Mouse (Mus musculus) CH12.LX (cell line): Measurements from ENCODE around the gene Hils1. TPM values are rescaled to one million over a fixed set of nuclear protein-coding genes. Genes with fewer than 3 reads are reported as not detected.

Source experiments
- DNase-seq: peaks from one replicate; pipeline ENCODE4 v3.0.0-alpha.2; 2013; ENCODE audit errors: extremely low read depth
- H3K27ac ChIP-seq: 2 replicates; pipeline ENCODE4 v1.5.1; 2012; ENCODE audit warnings: low read depth, mild to moderate bottlenecking, control low read depth, moderate library complexity; ENCODE audit not compliant: insufficient read depth
- H3K27me3 ChIP-seq: replicated peaks from 2 replicates; pipeline ENCODE3; 2012; ENCODE audit warnings: inconsistent platforms
- H3K36me3 ChIP-seq, 2 experiments: replicated peaks in 1 of 2; 2 replicates each; pipeline versions ENCODE3 to v1.6.1; 2012; ENCODE audit warnings: inconsistent platforms in 1 of 2, low read length in 1 of 2, mild to moderate bottlenecking in 1 of 2, mixed read lengths in 1 of 2, moderate library complexity in 1 of 2; ENCODE audit not compliant: control insufficient read depth in 1 of 2, insufficient read depth in 1 of 2
- H3K4me1 ChIP-seq, 2 experiments: 2 replicates each; pipeline ENCODE4 v1.6.1; 2012; ENCODE audit warnings: inconsistent platforms in 1 of 2, moderate library complexity in 1 of 2; ENCODE audit not compliant: insufficient read depth in 2 of 2, control insufficient read depth in 1 of 2
- H3K4me2 ChIP-seq: 2 replicates; pipeline ENCODE4 v1.6.1; 2012; ENCODE audit warnings: low read depth, mild to moderate bottlenecking, control low read depth; ENCODE audit not compliant: poor library complexity, insufficient read depth, severe bottlenecking
- H3K4me3 ChIP-seq, 3 experiments: fragments of 150-350 bp in 1 of 3; sonication (generic) in 1 of 3; replicated peaks in 1 of 3; 2 replicates each; pipeline versions ENCODE3 to v1.5.1; 2011 to 2012; ENCODE audit warnings: low read depth in 2 of 3, low read length in 2 of 3, mild to moderate bottlenecking in 2 of 3, moderate library complexity in 2 of 3, control low read depth in 1 of 3, improper control_type of control experiment in 1 of 3, inconsistent platforms in 1 of 3, mixed read lengths in 1 of 3; ENCODE audit not compliant: poor library complexity in 1 of 3
- H3K79me2 ChIP-seq: replicated peaks from 2 replicates; pipeline ENCODE4 v1.6.1; 2012; ENCODE audit warnings: mild to moderate bottlenecking, moderate library complexity; ENCODE audit not compliant: control insufficient read depth, poor library complexity, insufficient read depth, severe bottlenecking; ENCODE audit errors: extremely low read depth
- H3K9ac ChIP-seq: 2 replicates; pipeline ENCODE4 v1.6.1; 2012; ENCODE audit warnings: low read depth, mild to moderate bottlenecking, control low read depth, moderate library complexity; ENCODE audit not compliant: insufficient read depth
- H3K9me3 ChIP-seq: replicated peaks from 2 replicates; pipeline ENCODE3; 2012; ENCODE audit warnings: low read length, inconsistent platforms, mixed read lengths
- CHD1 ChIP-seq: IDR thresholded peaks from 2 replicates; pipeline ENCODE4 v1.6.1; 2012; ENCODE audit warnings: low read depth, low read length, improper control_type of control experiment, inconsistent platforms
- E2F4 ChIP-seq: IDR thresholded peaks from 2 replicates; pipeline ENCODE4 v1.6.1; 2011; ENCODE audit warnings: low read depth, low read length, improper control_type of control experiment; ENCODE audit not compliant: insufficient replicate concordance
- ELF1 ChIP-seq: IDR thresholded peaks from 2 replicates; pipeline ENCODE4 v1.6.1; 2014; ENCODE audit warnings: low read depth, mild to moderate bottlenecking, inconsistent platforms, low read length, improper control_type of control experiment
- EP300 ChIP-seq: IDR thresholded peaks from 2 replicates; pipeline ENCODE4 v1.6.1; 2011; ENCODE audit warnings: low read length, improper control_type of control experiment
- ETS1 ChIP-seq: conservative IDR thresholded peaks from 2 replicates; pipeline ENCODE4 v1.6.1; 2012; ENCODE audit warnings: low read depth, mild to moderate bottlenecking, inconsistent platforms, low read length, improper control_type of control experiment, moderate library complexity
- IRF4 ChIP-seq: IDR thresholded peaks from 2 replicates; pipeline ENCODE4 v1.6.1; 2014; ENCODE audit warnings: low read depth, mild to moderate bottlenecking, inconsistent platforms, low read length, improper control_type of control experiment
- JUN ChIP-seq: IDR thresholded peaks from 2 replicates; pipeline ENCODE4 v1.6.1; 2011; ENCODE audit warnings: low read depth, mild to moderate bottlenecking, low read length, improper control_type of control experiment, moderate library complexity; ENCODE audit not compliant: insufficient read depth
- KAT2A ChIP-seq: IDR thresholded peaks from 2 replicates; pipeline ENCODE4 v1.6.1; 2012; ENCODE audit warnings: low read length, improper control_type of control experiment, inconsistent platforms; ENCODE audit not compliant: insufficient replicate concordance
- MAFK ChIP-seq: IDR thresholded peaks from 2 replicates; pipeline ENCODE4 v1.6.1; 2011; ENCODE audit warnings: low read length, improper control_type of control experiment; ENCODE audit not compliant: insufficient replicate concordance
- MAZ ChIP-seq: IDR thresholded peaks from 2 replicates; pipeline ENCODE4 v1.6.1; 2012; ENCODE audit warnings: low read depth, mild to moderate bottlenecking, inconsistent platforms, low read length, improper control_type of control experiment, moderate library complexity
- MEF2A ChIP-seq: IDR thresholded peaks from 2 replicates; pipeline ENCODE4 v1.6.1; 2014; ENCODE audit warnings: low read depth, mild to moderate bottlenecking, inconsistent platforms, low read length, improper control_type of control experiment, borderline replicate concordance
- MXI1 ChIP-seq: IDR thresholded peaks from 2 replicates; pipeline ENCODE4 v1.6.1; 2011; ENCODE audit warnings: mild to moderate bottlenecking, low read depth, low read length, improper control_type of control experiment
- MYC ChIP-seq: IDR thresholded peaks from 2 replicates; pipeline ENCODE4 v1.6.1; 2011; ENCODE audit warnings: low read depth, mild to moderate bottlenecking, improper control_type of control experiment, low read length
- NRF1 ChIP-seq: IDR thresholded peaks from 2 replicates; pipeline ENCODE4 v1.6.1; 2014; ENCODE audit warnings: low read depth, mild to moderate bottlenecking, inconsistent platforms, low read length, improper control_type of control experiment, moderate library complexity
- PAX5 ChIP-seq: IDR thresholded peaks from 2 replicates; pipeline ENCODE4 v1.6.1; 2012; ENCODE audit warnings: low read length, inconsistent platforms, mixed read lengths
- RAD21 ChIP-seq: IDR thresholded peaks from 2 replicates; pipeline ENCODE4 v1.6.1; 2011; ENCODE audit warnings: low read depth, mild to moderate bottlenecking, low read length, improper control_type of control experiment, moderate library complexity
- SMC3 ChIP-seq: IDR thresholded peaks from 2 replicates; pipeline ENCODE4 v1.6.1; 2011; ENCODE audit warnings: low read depth, low read length, improper control_type of control experiment
- TBP ChIP-seq: conservative IDR thresholded peaks from 2 replicates; pipeline ENCODE4 v1.6.1; 2011; ENCODE audit warnings: low read depth, low read length, improper control_type of control experiment
- UBTF ChIP-seq: IDR thresholded peaks from 2 replicates; pipeline ENCODE4 v1.6.1; 2012; ENCODE audit warnings: low read depth, mild to moderate bottlenecking, inconsistent platforms, low read length, improper control_type of control experiment, moderate library complexity
- USF2 ChIP-seq: conservative IDR thresholded peaks from 2 replicates; pipeline ENCODE4 v1.6.1; 2011; ENCODE audit warnings: low read depth, low read length, improper control_type of control experiment
- ZC3H11A ChIP-seq: IDR thresholded peaks from 2 replicates; pipeline ENCODE4 v1.6.1; 2012; ENCODE audit warnings: low read depth, mild to moderate bottlenecking, inconsistent platforms, low read length, improper control_type of control experiment
- ZKSCAN1 ChIP-seq: IDR thresholded peaks from 2 replicates; pipeline ENCODE4 v1.6.1; 2012; ENCODE audit warnings: low read depth, inconsistent platforms, low read length, improper control_type of control experiment, borderline replicate concordance
- ZMIZ1 ChIP-seq: IDR thresholded peaks from 2 replicates; pipeline ENCODE4 v1.6.1; 2012; ENCODE audit warnings: low read depth, mild to moderate bottlenecking, inconsistent platforms, low read length, improper control_type of control experiment
- ZNF384 ChIP-seq: IDR thresholded peaks from 2 replicates; pipeline ENCODE4 v1.6.1; 2012; ENCODE audit warnings: low read depth, low read length, improper control_type of control experiment, inconsistent platforms
- dilution Hi-C: fragments of 300-500 bp; cut with MboI; formaldehyde crosslinking; loops from 2 replicates; pipeline ENCODE4 v1.14.3; 2020; ENCODE audit warnings: low sequenced_read_pairs; ENCODE audit not compliant: extremely low pct_unique_long_range_greater_than_20kb, extremely low pct_ligation_motif_present
- in situ Hi-C: fragments of 300-500 bp; cut with MboI; formaldehyde crosslinking; loops from 3 replicates; pipeline ENCODE4 v1.14.3; 2019; ENCODE audit warnings: low sequenced_read_pairs, low pct_ligation_motif_present, low pct_unique_long_range_greater_than_20kb, mixed read lengths
- polyA plus RNA-seq: library from polyadenylated mRNA; unstranded; fragments of >175 nt; gene quantifications from 2 replicates; pipeline ENCODE4 v1.2.1, GENCODE M21; 2012; ENCODE audit warnings: low read depth; ENCODE audit not compliant: insufficient read length
- total RNA-seq, 2 experiments: library from RNA; depleted of rRNA; stranded (reverse); fragments of 300-350 nt in 1 of 2; fragments of >200 nt in 1 of 2; gene quantifications; 2 replicates each; pipeline ENCODE4 v1.2.3; 2012 to 2014

The Hils1 gene
- total and polyA plus RNA-seq, 3 experiments = not detected

- Histone ChIP-seq H3K9me3 (no peaks in the 10 kb centered on the region), H3K36me3 (peaks cover 12 to 35% of the 10 kb centered on the region in 2 experiments), H3K4me1 (peaks cover 2 to 21% of the 10 kb centered on the region in 2 experiments; a peak in 2 of 4 replicates), H3K79me2 (no peaks in the 10 kb centered on the region), H3K9ac (peak overlapping the region; percentile 83; the same call in 1 of the 2 replicates), H3K4me2 (peak overlapping the region; percentile 96), H3K27me3 (peaks cover 45% of the 10 kb centered on the region), H3K4me3 (no peak overlapping the region), H3K27ac (no peak overlapping the region)
- in situ Hi-C loops = no loop called here
- TF ChIP-seq RAD21 (no peak), ELF1 (no peak), E2F4 (no peak), CHD1 (no peak), MAZ (no peak), SMC3 (no peak), ZKSCAN1 (no peak), TBP (no peak), ZMIZ1 (no peak), PAX5 (no peak), MXI1 (no peak), UBTF (no peak)
- dilution Hi-C loops = no loop called here
- no peak for DNase-seq
These were observed 40.0 kb downstream of the Hils1 start for GRCm38 (mm10) chr11:95007418-95007817.

GRCm38 (mm10) chr11:95008661-95009628 lies 41.6 kb downstream of the Hils1 start:
- dilution Hi-C loops = no loop called here
- H3K9ac ChIP-seq = peak overlapping the region; percentile 39
- H3K79me2 ChIP-seq = no peaks in the 10 kb centered on the region
- DNase-seq = no peak
- in situ Hi-C loops = no loop called here
- H3K27me3 ChIP-seq = peaks cover 57% of the 10 kb centered on the region
- H3K9me3 ChIP-seq = peaks cover 4% of the 10 kb centered on the region
- peak overlapping the region; percentile 27 to 50 (median 43) for H3K4me3 ChIP-seq
- peaks cover 5 to 20% of the 10 kb centered on the region in 2 experiments for H3K36me3 ChIP-seq
- H3K4me1 ChIP-seq = peaks cover 2 to 21% of the 10 kb centered on the region in 2 experiments; a peak in 2 of 4 replicates
- no peak overlapping the region for H3K27ac ChIP-seq
- peak overlapping the region; percentile 86 for H3K4me2 ChIP-seq
- TF ChIP-seq ZC3H11A = no peak
- TF ChIP-seq NRF1 = no peak
- TF ChIP-seq CHD1 = no peak
- TF ChIP-seq JUN = no peak
- no peak for TF ChIP-seq MYC
- TF ChIP-seq E2F4 = no peak
- no peak for TF ChIP-seq PAX5
- TF ChIP-seq MAFK = no peak
- no peak for TF ChIP-seq USF2
- no peak for TF ChIP-seq MEF2A
- TF ChIP-seq ELF1 = no peak; the same call in 1 of the 2 replicates
- TF ChIP-seq IRF4 = no peak
- no peak for TF ChIP-seq EP300
- no peak for TF ChIP-seq ETS1
- TF ChIP-seq ZNF384 = no peak
- no peak for TF ChIP-seq KAT2A
